Mouse (Mus musculus): Measurements from ENCODE around the gene Amhr2. TPM values are rescaled to one million over a fixed set of nuclear protein-coding genes. Genes with fewer than 3 reads are reported as not detected.
A peak's percentile ranks its signal among the peaks of the same experiment; 100 is the strongest.

The Amhr2 gene
- polyA plus RNA-seq, 1 experiment from 2014 or later, result 0.12 TPM

DNA sequence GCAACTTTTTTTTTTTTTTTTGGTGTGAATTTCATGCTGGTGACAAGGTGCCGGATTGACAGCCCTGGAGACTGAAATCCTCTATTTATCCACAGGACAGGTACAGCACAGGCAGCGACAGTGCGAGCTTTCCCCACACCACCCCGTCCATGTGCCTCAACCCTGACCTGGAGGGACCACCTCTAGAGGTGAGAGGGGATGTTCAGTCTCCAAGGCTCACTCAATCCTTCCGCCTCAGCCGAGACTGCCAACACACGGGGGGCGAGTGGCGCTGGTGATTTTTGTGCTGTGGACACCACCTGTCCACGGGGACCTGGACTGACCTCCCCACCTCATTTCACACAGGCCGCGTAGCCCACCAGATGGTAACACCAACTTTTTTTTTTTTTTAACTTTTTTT, 40.7 kb downstream of the Amhr2 start:
- Histone ChIP-seq H3K27me3 (replicated peaks) (no peaks in the 10 kb centered on the region), H3K4me1 (no peaks in the 10 kb centered on the region), H3K4me3 (no peak overlapping the region), H3K36me3 (peaks cover 95% of the 10 kb centered on the region), H3K9ac (no peak overlapping the region), H3K4me2 (no peak overlapping the region), H3K27ac (no peak overlapping the region), H3K9me3 (replicated peaks) (no peaks in the 10 kb centered on the region)
- no peak for ATAC-seq
- WGBS (ENCODE audit: insufficient replicate concordance), result 88% methylated on average over 12 of the region's 12 CpGs

DNA sequence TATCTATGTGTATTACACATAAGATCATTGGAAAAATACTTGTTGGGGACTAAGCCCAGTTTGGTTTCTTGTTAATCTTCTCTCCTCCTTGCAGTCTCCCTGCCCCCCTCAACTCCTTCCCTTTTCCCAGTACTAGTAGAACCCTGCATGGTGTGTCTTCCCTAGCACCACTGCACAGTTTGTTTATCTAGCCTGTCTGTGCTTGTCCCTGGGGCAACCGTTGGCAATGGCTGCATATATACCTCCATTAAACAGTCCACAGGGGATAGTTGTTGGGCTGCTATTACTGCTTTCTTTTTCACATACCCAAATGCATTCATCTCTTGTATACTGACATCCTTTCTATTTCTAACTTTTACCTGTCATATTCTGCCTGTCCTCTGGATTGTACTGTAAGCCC, 42.5 kb downstream of the Amhr2 start:
- H3K27ac ChIP-seq, result no peak overlapping the region
- 86% methylated on average over 1 of the region's 1 CpGs for WGBS (ENCODE audit: insufficient replicate concordance)

DNA sequence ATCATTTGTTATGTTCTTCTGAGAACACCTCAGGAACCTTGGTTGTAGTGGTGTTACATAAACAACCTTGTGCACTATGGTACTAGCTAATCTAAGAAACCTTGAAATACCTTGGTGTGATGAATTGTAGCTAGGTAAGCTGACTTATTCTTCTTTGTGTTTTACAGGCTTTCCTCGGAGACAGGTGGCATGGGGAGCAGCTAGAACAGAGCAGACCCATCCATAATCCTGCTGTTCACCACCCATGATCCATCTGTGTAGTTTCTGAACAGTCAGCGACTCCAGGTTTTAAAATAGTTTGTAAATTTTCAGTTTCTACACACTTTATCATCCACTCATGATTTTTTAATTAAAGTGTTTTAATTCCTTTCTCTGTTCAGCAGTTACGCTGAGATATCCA, 53.2 kb downstream of the Amhr2 start:
- 90% methylated on average over 3 of the region's 3 CpGs for WGBS (ENCODE audit: insufficient replicate concordance)
- H3K27ac ChIP-seq, result no peak overlapping the region
- peaks cover 99% of the 10 kb centered on the region for H3K36me3 ChIP-seq
- no peak overlapping the region for H3K4me3 ChIP-seq
- H3K9ac ChIP-seq, result no peak overlapping the region
- no peaks in the 10 kb centered on the region for H3K4me1 ChIP-seq
- no peak overlapping the region for H3K4me2 ChIP-seq
- no peak for ATAC-seq
- no peaks in the 10 kb centered on the region for H3K9me3 ChIP-seq (replicated peaks)
- H3K27me3 ChIP-seq (replicated peaks), result no peaks in the 10 kb centered on the region

More for the DNA sequence above, 42.5 kb downstream of the Amhr2 start:
- Histone ChIP-seq H3K4me1 (no peaks in the 10 kb centered on the region), H3K9ac (no peak overlapping the region), H3K27me3 (replicated peaks) (no peaks in the 10 kb centered on the region), H3K9me3 (replicated peaks) (no peaks in the 10 kb centered on the region), H3K36me3 (peaks cover 93% of the 10 kb centered on the region), H3K4me2 (no peak overlapping the region), H3K4me3 (no peak overlapping the region)
- ATAC-seq, result no peak

DNA sequence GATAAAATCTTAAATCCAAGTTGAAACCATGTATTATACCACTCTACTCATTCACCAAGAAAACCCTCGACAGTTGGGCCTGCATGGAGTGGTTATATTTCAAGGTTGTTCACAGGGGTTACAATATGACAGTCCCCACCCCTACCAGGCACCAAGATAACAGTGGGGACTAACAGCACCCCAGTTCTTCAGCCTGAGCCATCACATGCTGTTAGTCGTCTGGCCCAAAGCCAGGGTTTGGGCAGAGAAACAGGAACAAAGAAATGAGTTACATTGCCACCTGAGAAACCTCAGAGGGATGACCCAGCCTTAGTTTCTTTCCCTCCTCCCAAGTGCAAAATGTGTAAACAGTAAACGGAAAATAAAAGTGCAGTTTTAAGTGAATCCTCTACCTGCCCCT, 54.2 kb downstream of the Amhr2 start:
- H3K27ac ChIP-seq, result no peak overlapping the region
- WGBS (ENCODE audit: insufficient replicate concordance), result 64% methylated on average over 3 of the region's 3 CpGs
- no peak overlapping the region for H3K4me3 ChIP-seq
- peaks cover 99% of the 10 kb centered on the region for H3K36me3 ChIP-seq
- H3K9me3 ChIP-seq (replicated peaks), result no peaks in the 10 kb centered on the region
- no peak overlapping the region for H3K9ac ChIP-seq
- no peak for ATAC-seq
- H3K4me1 ChIP-seq, result no peaks in the 10 kb centered on the region
- H3K27me3 ChIP-seq (replicated peaks), result no peaks in the 10 kb centered on the region
- no peak overlapping the region for H3K4me2 ChIP-seq

DNA sequence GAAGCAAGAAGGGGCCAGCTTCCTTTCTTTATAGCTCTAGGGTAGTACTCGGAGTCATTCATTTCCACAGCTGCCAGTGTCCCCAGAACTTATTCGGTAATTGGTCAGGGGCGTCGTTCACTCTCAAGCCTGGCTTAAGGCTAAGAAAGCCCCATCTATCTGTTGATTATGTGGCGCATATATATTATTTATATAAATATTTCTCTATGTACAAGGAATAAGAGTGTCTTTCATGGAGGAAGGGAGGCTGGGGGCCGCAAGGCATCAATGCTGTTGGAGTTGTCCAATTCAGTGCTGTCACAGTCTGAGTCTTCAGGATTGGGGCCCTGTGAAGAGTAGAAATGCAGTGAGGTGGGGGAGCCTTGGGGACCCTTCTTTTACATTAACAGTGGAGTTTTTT, 54.7 kb downstream of the Amhr2 start:
- no peak overlapping the region for H3K4me2 ChIP-seq
- no peak for ATAC-seq
- H3K9ac ChIP-seq, result no peak overlapping the region
- H3K4me3 ChIP-seq, result no peak overlapping the region
- no peaks in the 10 kb centered on the region for H3K9me3 ChIP-seq (replicated peaks)
- H3K27ac ChIP-seq, result no peak overlapping the region
- no peaks in the 10 kb centered on the region for H3K27me3 ChIP-seq (replicated peaks)
- peaks cover 99% of the 10 kb centered on the region for H3K36me3 ChIP-seq
- no peaks in the 10 kb centered on the region for H3K4me1 ChIP-seq
- 95% methylated on average over 6 of the region's 6 CpGs for WGBS (ENCODE audit: insufficient replicate concordance)

DNA sequence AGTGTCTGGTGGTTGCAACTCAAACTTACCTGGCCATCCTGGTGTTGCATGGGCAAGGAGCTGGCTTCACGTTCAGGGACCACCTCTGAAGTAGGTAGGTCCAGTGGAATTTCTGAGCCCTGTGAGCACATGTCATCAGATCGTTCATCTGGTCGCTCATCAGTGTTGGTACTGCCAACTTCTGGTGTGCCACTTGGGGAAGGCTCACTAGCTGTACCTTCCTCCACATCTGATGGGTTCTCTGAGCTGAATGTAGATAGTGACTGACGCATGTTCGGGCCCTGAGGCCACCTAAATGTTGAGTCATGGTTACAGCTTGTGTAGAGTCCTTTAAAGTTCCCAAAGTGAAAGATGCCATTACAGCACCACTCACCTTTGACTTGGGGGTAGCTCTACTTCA, 55.3 kb downstream of the Amhr2 start:
- H3K27ac ChIP-seq, result no peak overlapping the region
- H3K9ac ChIP-seq, result no peak overlapping the region
- peaks cover 94% of the 10 kb centered on the region for H3K36me3 ChIP-seq
- no peaks in the 10 kb centered on the region for H3K9me3 ChIP-seq (replicated peaks)
- H3K4me1 ChIP-seq, result no peaks in the 10 kb centered on the region
- H3K4me3 ChIP-seq, result no peak overlapping the region
- H3K4me2 ChIP-seq, result no peak overlapping the region
- no peak for ATAC-seq
- WGBS (ENCODE audit: insufficient replicate concordance), result 82% methylated on average over 5 of the region's 5 CpGs
- H3K27me3 ChIP-seq (replicated peaks), result no peaks in the 10 kb centered on the region

DNA sequence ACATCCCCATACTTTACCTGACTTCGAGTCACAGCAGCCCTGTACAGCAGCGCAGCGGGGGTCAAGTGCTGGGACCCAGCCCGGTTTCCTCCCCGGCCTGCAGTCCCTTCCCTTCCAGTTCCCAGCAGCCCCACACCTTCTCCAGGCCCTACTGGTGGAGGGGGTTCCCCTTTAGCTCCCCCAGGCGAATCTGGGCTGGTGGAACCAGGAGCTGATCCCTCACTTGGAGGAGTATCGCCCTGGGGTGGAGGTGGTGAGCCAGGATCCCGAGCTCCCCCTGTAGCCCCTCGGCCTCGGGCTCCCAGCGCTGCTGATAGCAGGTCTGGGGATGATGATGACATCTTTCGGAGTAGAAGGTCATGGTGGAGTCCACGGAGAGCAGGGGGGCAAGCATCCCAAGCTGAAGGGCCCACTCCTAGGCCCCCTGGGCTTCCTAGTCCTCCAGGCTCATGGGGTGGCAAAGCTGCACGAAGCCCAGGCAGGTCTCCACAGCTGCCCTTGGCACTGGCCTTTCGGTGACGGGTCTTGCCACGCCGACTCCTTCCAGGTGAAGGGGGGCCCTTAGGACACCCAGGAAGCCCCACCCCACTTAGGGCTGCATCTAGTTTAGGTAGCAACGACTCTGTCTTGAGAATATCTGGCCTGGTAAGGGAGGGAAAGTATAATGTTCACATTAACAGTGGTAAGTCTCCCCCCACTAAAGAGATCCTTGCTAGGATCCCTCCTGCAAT, 56.1 kb downstream of the Amhr2 start:
- 85% methylated on average over 19 of the region's 19 CpGs for WGBS (ENCODE audit: insufficient replicate concordance)
- H3K4me3 ChIP-seq, result no peak overlapping the region
- H3K4me2 ChIP-seq, result no peak overlapping the region
- no peak overlapping the region for H3K27ac ChIP-seq
- H3K27me3 ChIP-seq (replicated peaks), result no peaks in the 10 kb centered on the region
- peaks cover 6% of the 10 kb centered on the region for H3K4me1 ChIP-seq
- peaks cover 86% of the 10 kb centered on the region for H3K36me3 ChIP-seq
- no peak overlapping the region for H3K9ac ChIP-seq
- H3K9me3 ChIP-seq (replicated peaks), result no peaks in the 10 kb centered on the region
- peak; percentile 22 for ATAC-seq

DNA sequence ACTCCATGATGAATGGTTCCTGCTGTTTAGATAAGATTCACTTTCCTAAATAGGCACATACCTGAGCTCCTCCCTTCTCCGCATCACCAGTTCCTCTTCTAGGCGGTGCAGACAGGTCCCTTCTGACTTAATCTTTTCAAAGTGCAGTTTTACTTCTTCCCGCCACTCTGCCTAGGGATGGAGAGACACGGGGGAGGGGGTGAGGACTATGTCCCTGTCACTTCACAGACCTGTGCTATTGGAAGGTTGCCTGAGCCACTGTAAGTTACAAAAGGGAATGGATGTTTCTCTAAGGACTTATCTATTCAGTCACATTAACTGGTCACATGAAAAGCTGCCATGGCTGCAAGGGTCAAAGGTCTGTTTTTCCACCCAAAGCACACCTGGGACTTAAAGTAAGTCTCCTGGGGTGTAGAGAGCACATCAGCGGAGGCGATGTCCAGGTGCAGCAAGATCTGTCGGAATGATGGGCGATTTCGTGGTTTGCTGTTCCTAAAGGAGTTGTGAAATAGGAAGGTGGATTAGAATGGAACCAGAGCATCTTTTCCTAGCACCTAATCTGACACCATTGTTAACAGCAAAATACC, 57.2 kb downstream of the Amhr2 start:
- Histone ChIP-seq H3K27me3 (replicated peaks) (no peaks in the 10 kb centered on the region), H3K9me3 (replicated peaks) (no peaks in the 10 kb centered on the region), H3K27ac (no peak overlapping the region), H3K4me1 (peaks cover 9% of the 10 kb centered on the region), H3K9ac (no peak overlapping the region), H3K4me3 (no peak overlapping the region), H3K4me2 (no peak overlapping the region), H3K36me3 (peaks cover 75% of the 10 kb centered on the region)
- 80% methylated on average over 9 of the region's 9 CpGs for WGBS (ENCODE audit: insufficient replicate concordance)
- ATAC-seq, result no peak

DNA sequence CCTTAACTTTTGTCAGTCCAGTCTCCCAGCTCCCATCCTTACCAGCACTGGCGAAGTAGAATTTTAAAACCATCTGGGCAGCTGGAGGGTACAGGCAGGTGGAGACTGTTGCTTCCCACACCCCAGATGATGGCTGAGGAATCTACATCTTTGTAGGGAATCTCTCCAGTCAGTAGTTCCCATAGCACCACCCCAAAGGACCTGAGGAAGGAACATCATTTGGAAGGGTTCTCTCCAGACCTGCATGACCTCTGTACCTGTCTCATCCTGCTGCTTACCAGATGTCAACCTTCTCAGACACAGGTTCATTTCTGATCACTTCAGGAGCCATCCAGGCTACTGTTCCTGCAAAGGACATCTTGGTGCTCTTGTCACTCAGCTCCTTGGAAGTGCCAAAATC, 58.3 kb downstream of the Amhr2 start, which contains the start of gene Gm10337:
TSS of gene Gm10337 (plus strand) at position 276 of the 400 bp plus-strand sequence.
- H3K4me1 ChIP-seq, result peaks cover 9% of the 10 kb centered on the region
- peaks cover 64% of the 10 kb centered on the region for H3K36me3 ChIP-seq
- no peaks in the 10 kb centered on the region for H3K27me3 ChIP-seq (replicated peaks)
- ATAC-seq, result no peak
- no peak within 1 kb of the TSS for H3K27ac ChIP-seq
- H3K9me3 ChIP-seq (replicated peaks), result no peaks in the 10 kb centered on the region
- no peak within 1 kb of the TSS for H3K9ac ChIP-seq
- WGBS (ENCODE audit: insufficient replicate concordance), result 88% methylated on average over 1 of the region's 1 CpGs
- H3K4me3 ChIP-seq, result no peak within 1 kb of the TSS
- no peak within 1 kb of the TSS for H3K4me2 ChIP-seq

Other genes starting within 250 kb of the Amhr2 start
- 31.2 and 32.0 TPM in 2 replicates for gene Zfp740, start 242.1 kb upstream of the Amhr2 start, polyA plus RNA-seq (2016; fragmentation: Nextera tagmentation; extraction: Ambion mirVana)
- 21.9 and 26.6 TPM in 2 replicates for gene Csad, start 240.6 kb upstream of the Amhr2 start, polyA plus RNA-seq (2016; fragmentation: Nextera tagmentation; extraction: Ambion mirVana)
- 6.4 and 8.9 TPM in 2 replicates for gene Itgb7, start 213.4 kb upstream of the Amhr2 start, polyA plus RNA-seq (2016; fragmentation: Nextera tagmentation; extraction: Ambion mirVana)
- 4.4 and 4.9 TPM in 2 replicates for gene Rarg, start 187.8 kb upstream of the Amhr2 start, polyA plus RNA-seq (2016; fragmentation: Nextera tagmentation; extraction: Ambion mirVana)
- gene Gm9918, start 174.8 kb upstream of the Amhr2 start, polyA plus RNA-seq (2016; fragmentation: Nextera tagmentation; extraction: Ambion mirVana), result not detected in 2 replicates
- 40.8 and 41.6 TPM in 2 replicates for gene Mfsd5, start 165.9 kb upstream of the Amhr2 start, polyA plus RNA-seq (2016; fragmentation: Nextera tagmentation; extraction: Ambion mirVana)
- gene Espl1, start 149.1 kb upstream of the Amhr2 start, polyA plus RNA-seq (2016; fragmentation: Nextera tagmentation; extraction: Ambion mirVana), result 38.6 and 39.4 TPM in 2 replicates
- gene Pfdn5, start 119.3 kb upstream of the Amhr2 start, polyA plus RNA-seq (2016; fragmentation: Nextera tagmentation; extraction: Ambion mirVana), result 150 and 168 TPM in 2 replicates
- 62.0 and 66.8 TPM in 2 replicates for gene Myg1, start 113.7 kb upstream of the Amhr2 start, polyA plus RNA-seq (2016; fragmentation: Nextera tagmentation; extraction: Ambion mirVana)
- gene Aaas, start 94.6 kb upstream of the Amhr2 start, polyA plus RNA-seq (2016; fragmentation: Nextera tagmentation; extraction: Ambion mirVana), result 69.7 and 74.7 TPM in 2 replicates
- gene Sp7, start 78.2 kb upstream of the Amhr2 start, polyA plus RNA-seq (2016; fragmentation: Nextera tagmentation; extraction: Ambion mirVana), result 0.37 and 0.63 TPM in 2 replicates
- gene Sp1, start 39.2 kb upstream of the Amhr2 start, polyA plus RNA-seq (2016; fragmentation: Nextera tagmentation; extraction: Ambion mirVana), result 5.1 and 5.6 TPM in 2 replicates
- gene Prr13, start 13.7 kb downstream of the Amhr2 start, polyA plus RNA-seq (2016; fragmentation: Nextera tagmentation; extraction: Ambion mirVana), result 119 and 126 TPM in 2 replicates
- 101 and 104 TPM in 2 replicates for gene Pcbp2, start 25.2 kb downstream of the Amhr2 start, polyA plus RNA-seq (2016; fragmentation: Nextera tagmentation; extraction: Ambion mirVana)
- not detected in 2 replicates for gene Gm10337, start 58.4 kb downstream of the Amhr2 start, polyA plus RNA-seq (2016; fragmentation: Nextera tagmentation; extraction: Ambion mirVana)
- gene Map3k12, start 71.7 kb downstream of the Amhr2 start, polyA plus RNA-seq (2016; fragmentation: Nextera tagmentation; extraction: Ambion mirVana), result 4.2 and 4.5 TPM in 2 replicates
- 63.5 and 66.7 TPM in 2 replicates for gene Tarbp2, start 72.8 kb downstream of the Amhr2 start, polyA plus RNA-seq (2016; fragmentation: Nextera tagmentation; extraction: Ambion mirVana)
- 1.0 TPM in 2 replicates for gene Npff, start 79.6 kb downstream of the Amhr2 start, polyA plus RNA-seq (2016; fragmentation: Nextera tagmentation; extraction: Ambion mirVana)
- gene Gm28047, start 179.7 kb downstream of the Amhr2 start, polyA plus RNA-seq (2016; fragmentation: Nextera tagmentation; extraction: Ambion mirVana), result not detected in 2 replicates
- 11.5 and 14.3 TPM in 2 replicates for gene Atf7, start 180.1 kb downstream of the Amhr2 start, polyA plus RNA-seq (2016; fragmentation: Nextera tagmentation; extraction: Ambion mirVana)
- 39.6 and 42.2 TPM in 2 replicates for gene Atp5g2, start 227.0 kb downstream of the Amhr2 start, polyA plus RNA-seq (2016; fragmentation: Nextera tagmentation; extraction: Ambion mirVana)